Mouse (Mus musculus) cerebellum, adult (tissue): ENCODE results near the gene 1300017J02Rik.

Experiments
- ATAC-seq: cut with Nextera tagmentation; 2 replicates; pipeline ENCODE4 v1.9.2; 2017; ENCODE audit warnings: mild to moderate bottlenecking, moderate library complexity, mixed read lengths; ENCODE audit not compliant: insufficient number of reproducible peaks, low FRiP score, low TSS enrichment

The 1300017J02Rik gene

GRCm38 (mm10) chr9:103275676-103276075 is 29.2 kb downstream of the 1300017J02Rik start:
- ATAC-seq = no peak

GRCm38 (mm10) chr9:103274819-103275218 is 30.1 kb downstream of the 1300017J02Rik start:
- no peak for ATAC-seq

GRCm38 (mm10) chr9:103271104-103271503 is 33.8 kb downstream of the 1300017J02Rik start:
- ATAC-seq = no peak

- no peak for ATAC-seq
Measured at GRCm38 (mm10) chr9:103265778-103266177, 39.1 kb downstream of the 1300017J02Rik start.

GRCm38 (mm10) chr9:103252906-103253305 is 52.0 kb downstream of the 1300017J02Rik start:
- no peak for ATAC-seq

- ATAC-seq = no peak
Measured at GRCm38 (mm10) chr9:103248618-103249017, 56.3 kb downstream of the 1300017J02Rik start.

GRCm38 (mm10) chr9:103246526-103247168 is 58.2 kb downstream of the 1300017J02Rik start:
- ATAC-seq = no peak

GRCm38 (mm10) chr9:103243640-103244039 is 61.2 kb downstream of the 1300017J02Rik start:
- no peak for ATAC-seq

GRCm38 (mm10) chr9:103241206-103241605 is 63.7 kb downstream of the 1300017J02Rik start:
- no peak for ATAC-seq

GRCm38 (mm10) chr9:103239471-103239870 is 65.4 kb downstream of the 1300017J02Rik start:
- no peak for ATAC-seq

- no peak for ATAC-seq
Measured at GRCm38 (mm10) chr9:103234565-103235165, 70.2 kb downstream of the 1300017J02Rik start.

- no peak for ATAC-seq
Measured at GRCm38 (mm10) chr9:103234059-103234458, 70.8 kb downstream of the 1300017J02Rik start.

- ATAC-seq = no peak
Measured at GRCm38 (mm10) chr9:103233006-103233395, 71.9 kb downstream of the 1300017J02Rik start.

- no peak for ATAC-seq
Measured at GRCm38 (mm10) chr9:103232232-103233005, 72.5 kb downstream of the 1300017J02Rik start.

GRCm38 (mm10) chr9:103230151-103230951 is 74.5 kb downstream of the 1300017J02Rik start, which contains the start of the genes Gm20425 and Trf:
TSS of gene Gm20425 (minus strand) at chr9:103230307.
TSS of gene Trf (minus strand) at chr9:103230444.
- ATAC-seq = peak; percentile 31; the same call in 1 of the 2 replicates

GRCm38 (mm10) chr9:103229037-103229867 is 75.6 kb downstream of the 1300017J02Rik start:
- no peak for ATAC-seq

GRCm38 (mm10) chr9:103228370-103229003 is 76.4 kb downstream of the 1300017J02Rik start:
- ATAC-seq = no peak

GRCm38 (mm10) chr9:103227760-103228159 is 77.1 kb downstream of the 1300017J02Rik start:
- no peak for ATAC-seq

- no peak for ATAC-seq
Measured at GRCm38 (mm10) chr9:103226806-103227205, 78.1 kb downstream of the 1300017J02Rik start.
